Mouse (Mus musculus): ENCODE measurements around the gene Gc.

DNA sequence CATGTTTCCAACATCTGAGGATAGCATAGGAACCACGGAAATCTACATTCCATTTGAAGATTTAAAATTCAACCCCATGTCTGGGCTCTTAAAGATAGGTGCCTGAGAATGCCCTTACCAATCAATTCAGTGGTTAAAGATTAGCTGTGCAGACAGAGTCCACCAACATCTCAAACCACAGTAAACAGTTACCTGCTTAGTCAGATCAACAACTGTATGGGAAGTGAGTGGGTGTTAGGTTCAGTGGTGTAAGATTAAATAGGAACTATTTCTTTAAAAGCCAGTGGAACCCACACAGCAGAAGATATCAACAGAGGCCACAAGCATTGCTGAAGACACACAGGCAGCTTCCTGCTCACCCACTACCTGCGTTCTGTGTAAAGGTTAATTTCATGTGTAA, 1.3 kb upstream of the Gc start:
- TF ChIP-seq CTCF (IDR thresholded peaks at IDR 0.05; ENCODE audit: borderline replicate concordance, control insufficient read depth, extremely low read depth, insufficient read depth, low read length, poor library complexity) (no peak), POLR2A (IDR thresholded peaks at IDR 0.05; ENCODE audit: control insufficient read depth, extremely low read depth, insufficient read depth, low read length, poor library complexity) (no peak)
